Mouse (Mus musculus) layer of hippocampus, adult 2 months (tissue): ENCODE results near the gene Olfr961. TPM values are rescaled to one million over a fixed set of nuclear protein-coding genes. Genes with fewer than 3 reads are reported as not detected.

ENCODE experiments used
- DNase-seq, 2 experiments: peaks; one replicate each; pipeline ENCODE4 v3.0.0; 2022; ENCODE audit warnings: low spot score in 2 of 2
- H3K27ac ChIP-seq: fragments of 200-600 bp; 2 replicates; pipeline ENCODE4 v1.8.1; 2022
- H3K4me3 ChIP-seq: fragments of 200-600 bp; 2 replicates; pipeline ENCODE4 v1.8.1; 2022; ENCODE audit warnings: mild to moderate bottlenecking
- CTCF ChIP-seq: fragments of 200-600 bp; conservative IDR thresholded peaks from 2 replicates; pipeline ENCODE4 v1.8.1; 2022; ENCODE audit warnings: antibody characterized with exemption, mild to moderate bottlenecking, moderate library complexity
- long read RNA-seq, 2 experiments: library from polyadenylated mRNA; stranded (forward); transcript quantifications; one replicate each; pipeline ENCODE4 v2.0.0; 2021; ENCODE audit warnings: borderline mapping rate in 2 of 2
- total RNA-seq, 2 experiments: library from RNA; stranded (reverse); gene quantifications; 2 replicates each; pipeline ENCODE4 v1.2.3; 2021

Gene Olfr961
- not detected for total RNA-seq
- long read RNA-seq, experiment 1: 0 reads
- long read RNA-seq, experiment 2: 0 reads

DNA sequence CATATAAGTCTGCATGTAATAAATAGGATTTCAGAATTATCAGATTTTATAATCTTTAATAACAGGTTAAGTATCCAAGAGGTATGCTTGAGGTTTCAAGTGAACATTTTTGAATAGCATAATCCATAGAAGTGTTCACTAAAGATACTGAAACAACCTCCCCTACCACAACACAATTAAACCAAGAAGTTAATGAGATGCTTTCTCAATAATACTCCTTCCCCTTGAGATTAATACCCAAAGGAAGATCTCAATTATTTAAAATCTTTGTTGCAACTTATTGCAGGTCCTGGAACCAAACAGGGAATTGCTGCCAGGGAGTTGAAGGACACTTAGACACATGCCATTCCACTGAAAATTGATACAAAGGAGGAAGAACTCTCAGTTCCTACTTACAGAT is at the start of gene Olfr961:
Olfr961 (plus strand) TSS at position 301 of the 400 bp plus-strand sequence.
- Histone ChIP-seq H3K4me3 (no peak within 1 kb of the TSS), H3K27ac (no peak within 1 kb of the TSS)
- DNase-seq: no peak
- TF ChIP-seq CTCF: no peak

DNA sequence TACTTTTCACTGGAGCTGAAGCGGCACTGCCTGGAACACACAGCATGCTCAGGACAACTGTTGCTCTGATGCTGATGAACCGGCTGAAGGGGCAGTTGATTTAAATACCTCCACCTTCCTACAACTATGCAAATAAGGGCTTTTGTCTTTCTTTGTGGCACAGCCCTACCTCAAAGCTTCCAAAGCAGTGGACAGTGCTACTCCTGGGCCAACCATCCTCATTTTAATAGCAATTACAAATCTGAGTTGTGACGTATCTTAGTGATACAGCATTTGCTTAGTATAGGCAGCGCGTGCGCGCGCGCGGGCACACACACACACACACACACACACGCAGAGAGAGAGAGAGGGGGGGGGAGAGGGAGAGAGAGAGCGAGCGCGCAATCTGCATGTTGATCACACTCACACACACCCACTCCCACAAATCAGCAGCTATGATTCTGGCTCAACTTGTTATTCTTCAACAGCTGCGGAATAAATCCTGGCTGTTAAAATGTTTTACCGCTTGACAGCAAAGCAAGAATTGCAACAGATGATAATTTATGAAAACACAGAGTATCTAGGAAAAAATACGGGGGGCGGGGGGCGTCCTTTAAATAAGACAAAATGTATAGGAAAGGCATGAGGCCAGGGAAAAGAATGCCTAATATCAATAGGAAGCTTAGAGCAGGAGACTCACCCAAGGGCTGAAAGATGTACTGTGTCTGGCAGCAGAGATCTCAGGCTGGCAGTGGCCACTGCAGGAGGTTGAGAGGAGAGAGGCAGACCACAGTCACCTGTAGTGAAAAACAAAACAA is 42.2 kb upstream of the Olfr961 start:
- 0 out of 2 replicates have a peak overlapping the region, but pooled peaks have one; percentile 18 for H3K27ac ChIP-seq

DNA sequence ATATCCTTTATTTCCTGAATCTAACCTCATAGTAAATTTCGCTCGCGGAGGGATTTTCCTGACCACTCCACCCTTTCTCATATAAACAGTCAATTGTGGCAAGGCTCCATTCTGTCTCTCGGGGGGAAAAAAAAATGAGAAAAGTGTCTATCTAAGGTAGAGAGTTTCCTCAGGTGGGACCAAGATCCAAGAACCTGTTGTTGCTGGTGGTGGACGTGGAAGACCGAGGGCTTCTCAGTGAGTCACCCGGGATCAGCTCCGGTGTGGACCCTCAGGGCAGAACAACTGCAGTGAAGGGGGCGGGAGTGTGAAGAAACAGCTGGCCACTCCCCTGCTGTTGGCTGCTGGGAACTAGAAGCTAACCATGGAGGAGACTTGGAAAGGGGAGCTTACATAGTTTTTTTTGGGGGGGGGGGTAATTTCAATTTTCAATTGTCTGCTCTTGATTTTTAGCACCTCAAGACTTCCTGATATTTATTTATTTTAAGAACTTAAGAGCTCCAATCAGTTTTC is 41.5 kb upstream of the Olfr961 start:
- no peak for DNase-seq
- no peak for TF ChIP-seq CTCF
- Histone ChIP-seq H3K27ac (0 out of 2 replicates have a peak overlapping the region, but pooled peaks have one; percentile 18), H3K4me3 (peak overlapping the region; percentile 43)

More for the DNA sequence above, 42.2 kb upstream of the Olfr961 start:
- peak overlapping the region; percentile 43 for H3K4me3 ChIP-seq
- peak; percentile 40 to 57 for DNase-seq
- no peak for TF ChIP-seq CTCF

DNA sequence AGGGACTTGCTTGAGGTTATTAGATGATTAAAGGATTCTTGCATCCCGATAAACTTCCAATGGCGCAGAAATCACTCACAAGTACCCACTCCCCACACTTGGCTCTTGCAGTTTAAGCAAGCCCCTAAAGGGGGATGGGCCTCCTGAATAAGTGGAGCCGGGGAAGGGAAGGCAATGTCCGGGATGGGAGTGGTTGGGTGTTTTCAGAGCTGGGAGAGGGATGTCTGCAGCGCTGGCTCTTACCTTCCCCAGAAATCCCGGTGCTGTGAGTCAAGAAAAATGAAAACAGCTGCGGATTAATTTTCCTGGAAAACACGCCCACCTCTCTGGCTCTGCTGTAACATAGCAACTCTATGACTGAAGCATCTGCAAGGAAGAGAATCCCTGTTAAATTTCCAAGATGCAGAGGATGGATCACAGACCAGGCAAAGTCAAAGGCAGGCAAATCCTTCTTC is 40.9 kb upstream of the Olfr961 start, which contains the start of gene AW551984:
AW551984 (minus strand) TSS at position 405 of the 455 bp plus-strand sequence.
- H3K27ac ChIP-seq: 0 out of 2 replicates have a peak within 1 kb of the TSS, but pooled peaks have one; percentile 18
- no peak for TF ChIP-seq CTCF
- peak within 1 kb of the TSS; percentile 43 for H3K4me3 ChIP-seq
- no peak for DNase-seq

DNA sequence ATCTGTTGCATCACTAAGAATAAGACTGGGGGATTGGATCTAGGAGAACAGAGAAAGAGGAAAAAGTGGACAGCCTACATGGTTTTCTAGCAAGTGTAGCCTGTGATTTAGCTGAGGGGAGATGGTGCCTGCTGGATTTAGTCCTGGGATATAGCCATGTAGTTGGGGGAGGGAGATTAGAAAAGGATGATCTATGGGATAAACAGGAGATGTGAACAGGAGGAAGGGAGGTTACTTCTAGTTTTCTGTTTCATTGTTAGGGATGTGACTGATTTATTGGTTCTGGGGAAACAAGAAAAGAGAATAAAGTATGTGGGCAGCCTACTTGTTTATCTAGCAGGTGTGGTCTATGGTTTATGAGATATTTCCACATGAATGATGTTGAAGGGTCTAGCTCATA is 36.4 kb upstream of the Olfr961 start:
- DNase-seq: no peak
- no peak for TF ChIP-seq CTCF

DNA sequence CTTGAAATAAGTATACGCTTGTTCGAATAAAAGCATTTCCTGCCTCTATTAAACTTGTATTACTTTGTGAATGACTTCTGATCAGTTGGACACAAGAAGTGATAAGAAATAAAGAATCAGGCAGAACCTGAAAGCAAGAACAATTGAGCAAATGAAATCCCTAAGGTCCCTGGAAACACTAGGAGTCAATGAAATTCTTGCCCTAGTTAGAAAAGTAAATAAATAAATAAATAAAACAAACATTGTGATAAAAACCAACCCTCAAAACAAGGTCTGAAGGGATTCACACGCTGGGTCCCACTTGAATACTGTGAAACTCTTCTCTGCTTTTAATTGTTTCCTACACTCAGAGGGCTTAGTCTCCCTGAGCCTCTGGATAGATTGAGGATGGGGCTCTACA is 34.5 kb upstream of the Olfr961 start, which contains the start of gene Olfr148:
Olfr148 (plus strand) TSS at position 301 of the 400 bp plus-strand sequence.
- no peak for DNase-seq
- TF ChIP-seq CTCF: no peak
- H3K27ac ChIP-seq: no peak within 1 kb of the TSS
- H3K4me3 ChIP-seq: no peak within 1 kb of the TSS

More for the DNA sequence above, 36.4 kb upstream of the Olfr961 start:
- Histone ChIP-seq H3K4me3 (no peak overlapping the region), H3K27ac (no peak overlapping the region)

DNA sequence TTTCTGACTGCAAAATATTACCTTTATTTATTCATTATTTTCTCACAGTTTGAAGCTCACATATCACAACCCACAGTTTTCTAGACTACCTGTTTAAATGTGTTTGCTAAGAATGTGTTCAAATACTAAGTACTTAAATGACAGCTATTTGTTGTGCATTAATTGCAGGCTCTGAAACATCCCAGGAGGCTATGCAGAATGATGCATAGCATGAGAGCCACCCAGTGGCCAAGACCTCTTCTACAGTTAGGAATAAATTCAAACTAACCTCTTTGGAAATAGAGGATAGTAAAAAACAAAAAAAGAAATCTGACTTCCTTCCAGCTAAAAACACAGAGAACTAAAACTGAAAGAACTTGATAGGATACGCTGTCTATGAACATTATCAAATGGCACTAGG is 32.9 kb upstream of the Olfr961 start:
- Histone ChIP-seq H3K27ac (no peak overlapping the region), H3K4me3 (no peak overlapping the region)
- peak; percentile 91 for TF ChIP-seq CTCF
- DNase-seq: peak in 1 of 2 experiments; percentile 52

DNA sequence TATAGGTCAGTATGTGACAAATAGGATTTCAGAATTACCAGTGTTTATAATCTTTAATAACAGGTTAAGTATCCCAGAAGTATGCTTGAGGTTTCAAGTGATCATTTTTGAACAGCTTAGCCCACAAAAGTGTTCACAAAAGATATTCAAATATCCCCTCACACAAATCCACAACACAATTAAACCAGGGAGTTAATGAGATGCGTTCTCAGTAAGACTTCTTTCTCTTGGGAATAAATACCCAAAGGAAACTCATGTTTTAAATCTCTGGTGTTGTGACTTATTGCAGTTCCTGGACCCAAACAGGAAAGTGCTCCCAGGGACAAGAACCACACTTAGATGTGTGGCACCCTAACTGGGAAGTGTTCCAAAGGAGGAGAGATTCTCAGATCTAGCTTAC is 23.8 kb upstream of the Olfr961 start, which contains the start of gene Olfr960:
Olfr960 (plus strand) TSS at position 301 of the 400 bp plus-strand sequence.
- no peak within 1 kb of the TSS for H3K4me3 ChIP-seq
- no peak for TF ChIP-seq CTCF
- no peak within 1 kb of the TSS for H3K27ac ChIP-seq
- no peak for DNase-seq

DNA sequence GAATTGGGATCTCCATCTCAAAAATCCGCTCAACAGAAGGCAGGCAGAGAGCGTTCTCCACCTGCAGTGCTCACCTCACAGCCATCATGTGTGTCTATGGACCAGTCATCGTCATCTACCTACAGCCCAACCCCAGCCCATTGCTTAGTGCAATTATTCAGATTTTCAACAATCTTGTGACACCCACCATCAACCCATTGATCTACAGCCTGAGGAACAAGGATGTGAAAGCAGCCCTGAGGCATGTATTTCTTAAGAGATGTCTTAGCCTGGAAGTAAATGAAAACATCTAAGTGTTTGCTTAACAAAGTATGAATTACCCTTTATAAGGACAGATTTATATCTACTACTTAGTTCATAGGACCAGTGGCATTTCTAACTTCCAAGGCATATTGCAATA is 21.1 kb upstream of the Olfr961 start:
- TF ChIP-seq CTCF: no peak
- DNase-seq: no peak
- H3K27ac ChIP-seq: no peak overlapping the region
- H3K4me3 ChIP-seq: no peak overlapping the region

DNA sequence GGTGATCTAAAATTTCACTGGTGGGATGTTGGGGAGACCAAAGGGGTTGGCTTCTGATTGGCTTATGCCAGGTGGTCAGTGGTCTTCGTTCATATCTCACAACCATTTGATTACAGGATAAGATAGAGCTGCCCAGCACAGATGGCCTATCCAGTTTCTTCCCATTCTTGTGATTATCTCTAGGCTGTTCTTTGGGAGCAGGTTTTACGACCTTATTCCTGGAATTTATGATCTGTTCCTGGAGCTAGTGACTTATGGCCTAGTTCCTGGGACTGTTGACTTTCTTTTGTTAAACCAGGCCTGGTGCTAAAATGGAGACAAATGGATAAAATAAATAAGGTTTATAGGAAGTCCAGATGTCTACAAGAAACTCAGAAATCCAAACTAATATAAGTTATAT is 20.2 kb upstream of the Olfr961 start:
- no peak for DNase-seq
- H3K27ac ChIP-seq: no peak overlapping the region
- no peak for TF ChIP-seq CTCF
- H3K4me3 ChIP-seq: no peak overlapping the region

DNA sequence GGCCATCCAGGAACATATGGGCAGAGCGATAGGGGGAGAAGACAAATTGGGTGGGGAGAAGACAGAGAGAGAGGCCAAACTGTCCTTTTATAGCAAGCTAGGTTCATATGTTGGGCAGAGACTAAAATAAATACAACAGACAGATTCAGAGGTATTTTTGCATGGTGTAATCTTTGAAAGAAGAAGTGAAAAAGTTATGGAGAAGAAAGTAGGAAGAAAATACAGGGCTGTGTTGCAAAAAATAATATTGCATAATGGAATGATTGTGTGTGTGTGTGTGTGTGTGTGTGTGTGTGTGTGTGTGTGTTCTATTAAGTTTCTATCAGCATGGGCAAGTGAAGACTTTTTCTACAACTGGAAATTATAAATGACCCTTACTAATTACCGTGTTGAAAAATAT is 15.8 kb upstream of the Olfr961 start:
- no peak overlapping the region for H3K27ac ChIP-seq
- no peak overlapping the region for H3K4me3 ChIP-seq
- no peak for DNase-seq
- TF ChIP-seq CTCF: no peak

DNA sequence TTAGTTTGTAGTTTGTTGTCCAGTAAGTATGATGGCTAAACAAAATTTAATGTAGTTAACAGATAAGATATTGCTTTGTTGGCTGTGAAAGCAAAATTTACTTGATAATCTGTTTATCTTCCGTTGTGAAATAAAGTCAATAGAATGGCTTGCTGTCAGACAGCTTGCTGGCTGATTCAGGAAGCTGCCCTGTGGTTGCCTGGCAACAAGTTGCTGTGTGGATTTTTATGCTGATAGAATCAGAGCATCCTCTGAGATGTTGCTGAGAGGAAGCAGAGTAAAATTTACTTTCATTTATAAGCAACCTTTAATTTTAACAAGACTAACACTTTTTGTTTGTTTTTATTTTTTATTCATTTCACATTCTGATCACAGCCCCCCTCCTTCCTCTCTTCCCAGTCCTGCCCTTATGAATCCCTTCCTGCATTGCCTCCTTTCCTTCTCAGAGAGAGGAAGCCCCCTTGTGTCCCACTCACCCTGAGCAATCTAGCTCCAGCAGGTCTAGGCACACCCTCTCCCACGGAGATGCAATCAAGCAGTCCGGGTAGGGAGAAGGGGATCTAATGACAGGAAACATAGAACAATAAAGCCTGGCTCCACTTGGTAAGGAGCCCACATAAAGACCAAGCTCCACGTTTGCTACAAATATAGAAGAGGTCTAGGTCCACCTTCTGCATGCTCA is 10.8 kb upstream of the Olfr961 start:
- Histone ChIP-seq H3K4me3 (no peak overlapping the region), H3K27ac (peak overlapping the region; percentile 83)
- TF ChIP-seq CTCF: no peak
- peak; percentile 48 to 66 for DNase-seq

DNA sequence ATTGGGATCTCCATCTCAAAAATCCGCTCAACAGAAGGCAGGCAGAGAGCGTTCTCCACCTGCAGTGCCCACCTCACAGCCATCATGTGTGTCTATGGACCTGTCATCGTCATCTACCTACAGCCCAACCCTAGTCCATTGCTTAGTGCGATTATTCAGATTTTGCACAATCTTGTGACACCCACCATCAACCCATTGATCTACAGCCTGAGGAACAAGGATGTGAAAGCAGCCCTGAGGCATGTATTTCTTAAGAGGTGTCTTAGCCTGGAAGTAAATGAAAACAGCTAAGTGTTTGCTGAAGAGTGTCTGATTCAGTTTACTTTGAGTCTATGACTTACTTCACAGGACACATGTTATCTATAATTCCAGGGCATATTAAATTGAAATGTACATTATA is 2.5 kb downstream of the Olfr961 start:
- DNase-seq: no peak
- no peak overlapping the region for H3K4me3 ChIP-seq
- no peak overlapping the region for H3K27ac ChIP-seq
- TF ChIP-seq CTCF: no peak
